Mouse (Mus musculus) intestine, embryonic 16.5 days (tissue): ENCODE measurements around the gene Dnajc13. TPM values are rescaled to one million over a fixed set of nuclear protein-coding genes. Genes with fewer than 3 reads are reported as not detected.

Experiments
- ATAC-seq: fragments of 200-750 bp; cut with Nextera tagmentation; 2 replicates; pipeline ENCODE4 v1.8.0; 2017; ENCODE audit warnings: moderate TSS enrichment, moderate library complexity
- H3K27ac ChIP-seq: fragments of 300-500 bp; sonication (generic); 2 replicates; pipeline ENCODE4 v1.5.1; 2014; ENCODE audit warnings: mild to moderate bottlenecking, low read length
- H3K27me3 ChIP-seq: fragments of 300-500 bp; sonication (generic); replicated peaks from 2 replicates; pipeline ENCODE4 v1.6.1; 2014; ENCODE audit warnings: low read length, control low read depth, mixed read lengths; ENCODE audit not compliant: control insufficient read depth, insufficient read depth
- H3K36me3 ChIP-seq: fragments of 300-500 bp; sonication (generic); 2 replicates; pipeline ENCODE4 v1.6.1; 2014; ENCODE audit warnings: low read length, control low read depth; ENCODE audit not compliant: control insufficient read depth, insufficient read depth
- H3K4me1 ChIP-seq: fragments of 300-500 bp; sonication (generic); 2 replicates; pipeline ENCODE4 v1.6.1; 2014; ENCODE audit warnings: low read length, control low read depth, mixed read lengths; ENCODE audit not compliant: control insufficient read depth, insufficient read depth
- H3K4me2 ChIP-seq: fragments of 300-500 bp; sonication (generic); 2 replicates; pipeline ENCODE4 v1.6.1; 2014; ENCODE audit warnings: low read depth, low read length, control low read depth
- H3K4me3 ChIP-seq: fragments of 300-500 bp; sonication (generic); 2 replicates; pipeline ENCODE4 v1.5.1; 2014; ENCODE audit warnings: mild to moderate bottlenecking, low read length
- H3K9ac ChIP-seq: fragments of 300-500 bp; sonication (generic); 2 replicates; pipeline ENCODE4 v1.6.1; 2014; ENCODE audit warnings: low read depth, low read length
- H3K9me3 ChIP-seq: fragments of 300-500 bp; sonication (generic); 2 replicates; pipeline ENCODE4 v1.6.1; 2016; ENCODE audit warnings: low read length, control low read depth; ENCODE audit not compliant: control insufficient read depth
- WGBS: fragments of 180-500 bp; shearing (Covaris S2); extraction: QIAGEN DNeasy Blood & Tissue Kit; methylation state at CpG from one replicate; pipeline ENCODE4 v1.1.7; 2014; 5-methylcytosine and 5-hydroxymethylcytosine counted together
- polyA plus RNA-seq: library from polyadenylated mRNA; unstranded; fragments of >200 nt; fragmentation: Nextera tagmentation; extraction: Ambion mirVana; gene quantifications from 2 replicates; pipeline ENCODE4 v1.2.1, GENCODE M21; 2015

Gene Dnajc13
- polyA plus RNA-seq, 1 experiment from 2014 or later: 21.5 TPM

DNA sequence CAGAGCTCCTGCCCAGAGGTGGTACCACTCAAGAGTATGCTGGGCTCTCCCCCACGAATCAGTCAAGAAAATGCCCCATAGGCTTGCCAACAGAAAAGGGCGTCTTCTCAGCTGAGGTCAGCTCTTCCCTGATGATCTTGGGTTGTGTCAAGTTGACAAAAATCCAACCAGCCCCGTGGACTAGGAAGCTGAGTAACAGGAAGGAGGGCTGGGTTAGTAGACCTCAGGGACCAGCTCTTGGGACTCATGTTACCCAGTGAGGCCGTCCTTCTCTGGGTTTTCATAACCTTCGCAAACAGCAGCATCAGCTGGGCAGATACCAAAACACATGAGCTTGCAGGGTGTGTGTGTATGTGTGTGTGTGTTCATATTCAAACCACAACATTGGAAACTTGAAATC, 19.0 kb upstream of the Dnajc13 start:
- WGBS: 79% methylated on average over 5 of the region's 5 CpGs
- H3K4me1 ChIP-seq: no peaks in the 10 kb centered on the region
- H3K9me3 ChIP-seq: no peaks in the 10 kb centered on the region
- H3K27me3 ChIP-seq: no peaks in the 10 kb centered on the region
- ATAC-seq: no peak
- no peak overlapping the region for H3K4me3 ChIP-seq
- no peak overlapping the region for H3K27ac ChIP-seq
- H3K36me3 ChIP-seq: no peaks in the 10 kb centered on the region
- H3K9ac ChIP-seq: no peak overlapping the region
- H3K4me2 ChIP-seq: no peak overlapping the region

DNA sequence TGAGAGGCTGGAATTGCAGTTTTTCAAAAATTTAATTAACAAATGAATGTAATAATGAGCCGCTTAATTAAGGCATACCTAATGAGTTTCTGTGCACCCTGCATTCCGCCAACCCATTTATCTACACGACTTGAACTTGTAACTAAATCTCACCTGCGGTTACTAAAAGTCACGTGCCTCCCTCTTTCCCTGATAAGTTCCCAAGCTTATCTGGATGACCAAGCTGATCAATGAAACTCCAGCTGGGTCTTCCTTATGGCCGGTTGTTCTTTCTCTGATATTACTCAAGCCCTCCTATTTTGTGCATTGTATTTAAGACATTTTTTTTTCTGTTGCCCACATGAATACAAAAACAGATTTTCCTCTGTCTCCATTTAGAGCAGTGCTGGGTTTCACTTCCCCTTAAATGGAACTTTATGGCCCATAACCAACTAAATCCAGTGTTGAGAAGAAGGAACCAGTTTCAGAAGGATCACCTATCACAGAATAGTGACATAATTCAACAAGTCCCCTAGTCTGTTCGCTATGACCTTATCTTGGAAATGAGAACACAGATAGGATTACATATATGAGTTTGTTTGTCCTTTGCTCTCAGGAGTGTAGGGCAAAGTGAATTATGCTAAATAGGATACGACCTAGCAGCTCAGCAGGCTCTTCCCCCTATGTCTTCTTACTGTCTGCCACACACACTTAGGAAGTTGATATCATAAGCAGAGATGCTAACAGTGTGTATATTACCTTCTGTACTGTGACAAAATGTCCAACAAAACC, 18.2 kb upstream of the Dnajc13 start:
- H3K27ac ChIP-seq: no peak overlapping the region
- H3K4me3 ChIP-seq: no peak overlapping the region
- H3K9me3 ChIP-seq: no peaks in the 10 kb centered on the region
- 61% methylated on average over 8 of the region's 8 CpGs for whole genome bisulfite sequencing
- no peaks in the 10 kb centered on the region for H3K36me3 ChIP-seq
- ATAC-seq: peak; percentile 67
- no peak overlapping the region for H3K9ac ChIP-seq
- H3K27me3 ChIP-seq: no peaks in the 10 kb centered on the region
- no peaks in the 10 kb centered on the region for H3K4me1 ChIP-seq
- no peak overlapping the region for H3K4me2 ChIP-seq

GRCm38 (mm10) chr9:104277528-104278162, 14.9 kb upstream of the Dnajc13 start:
- no peak overlapping the region for H3K27ac ChIP-seq
- H3K9ac ChIP-seq: no peak overlapping the region
- 21% methylated on average over 18 of the region's 18 CpGs for WGBS
- peak; percentile 27 for ATAC-seq
- H3K4me1 ChIP-seq: no peaks in the 10 kb centered on the region
- no peaks in the 10 kb centered on the region for H3K9me3 ChIP-seq
- 0 out of 2 replicates have a peak overlapping the region, but pooled peaks have one; percentile 6 for H3K4me2 ChIP-seq
- peak overlapping the region; percentile 12 for H3K4me3 ChIP-seq
- no peaks in the 10 kb centered on the region for H3K36me3 ChIP-seq
- no peaks in the 10 kb centered on the region for H3K27me3 ChIP-seq

GRCm38 (mm10) chr9:104275084-104275785, 12.5 kb upstream of the Dnajc13 start:
- 81% methylated on average over 17 of the region's 17 CpGs for WGBS
- H3K9me3 ChIP-seq: no peaks in the 10 kb centered on the region
- H3K4me2 ChIP-seq: no peak overlapping the region
- H3K4me1 ChIP-seq: no peaks in the 10 kb centered on the region
- H3K4me3 ChIP-seq: no peak overlapping the region
- no peak overlapping the region for H3K27ac ChIP-seq
- H3K36me3 ChIP-seq: no peaks in the 10 kb centered on the region
- H3K27me3 ChIP-seq: no peaks in the 10 kb centered on the region
- ATAC-seq: no peak
- H3K9ac ChIP-seq: no peak overlapping the region

DNA sequence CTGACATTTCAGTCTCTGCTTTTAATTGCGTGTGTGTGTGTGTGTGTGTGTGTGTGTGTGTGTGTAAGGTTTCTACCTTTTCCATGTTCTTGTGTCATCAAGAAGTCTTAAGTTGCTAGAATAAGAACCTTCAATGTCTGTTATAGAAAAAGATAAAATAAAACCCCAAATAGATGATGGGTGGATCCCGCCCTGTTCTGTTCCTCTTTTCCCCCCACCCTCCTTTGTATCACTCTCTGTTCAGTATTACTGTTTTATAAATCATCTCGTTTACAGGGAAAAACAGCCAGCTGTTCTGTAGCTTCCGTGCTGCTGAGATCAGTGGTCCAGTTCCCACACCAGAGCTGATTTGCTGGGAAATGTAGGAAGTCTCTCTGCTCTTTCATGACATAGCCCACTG, 9.3 kb upstream of the Dnajc13 start:
- H3K27me3 ChIP-seq: no peaks in the 10 kb centered on the region
- H3K4me2 ChIP-seq: no peak overlapping the region
- ATAC-seq: no peak
- H3K4me1 ChIP-seq: no peaks in the 10 kb centered on the region
- H3K9ac ChIP-seq: no peak overlapping the region
- H3K9me3 ChIP-seq: no peaks in the 10 kb centered on the region
- H3K4me3 ChIP-seq: no peak overlapping the region
- 70% methylated on average over 4 of the region's 4 CpGs for WGBS
- no peak overlapping the region for H3K27ac ChIP-seq
- H3K36me3 ChIP-seq: no peaks in the 10 kb centered on the region

DNA sequence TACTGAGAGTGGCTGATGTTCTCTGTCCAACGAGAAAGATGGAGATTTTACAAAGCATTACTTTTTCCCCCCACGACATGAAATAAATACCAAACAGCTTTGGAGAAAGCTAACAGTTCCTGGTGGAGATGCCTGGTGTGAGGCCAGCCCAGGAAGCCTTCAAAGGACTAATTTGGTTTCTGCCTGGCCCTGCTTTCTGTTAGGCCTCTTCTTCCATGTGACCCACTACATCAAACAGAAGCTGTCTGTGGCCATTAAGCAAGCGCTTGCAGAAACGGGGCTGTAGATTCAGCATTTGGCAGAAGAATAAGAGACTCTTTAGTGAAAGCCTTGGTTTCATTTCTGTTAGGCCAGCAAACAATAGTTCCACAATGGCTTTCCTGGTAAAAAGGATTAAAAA, 8.9 kb upstream of the Dnajc13 start:
- no peaks in the 10 kb centered on the region for H3K4me1 ChIP-seq
- no peak overlapping the region for H3K9ac ChIP-seq
- H3K27me3 ChIP-seq: no peaks in the 10 kb centered on the region
- H3K4me2 ChIP-seq: no peak overlapping the region
- H3K4me3 ChIP-seq: no peak overlapping the region
- ATAC-seq: no peak
- WGBS: 60% methylated on average over 4 of the region's 4 CpGs
- H3K36me3 ChIP-seq: no peaks in the 10 kb centered on the region
- H3K9me3 ChIP-seq: no peaks in the 10 kb centered on the region
- no peak overlapping the region for H3K27ac ChIP-seq

DNA sequence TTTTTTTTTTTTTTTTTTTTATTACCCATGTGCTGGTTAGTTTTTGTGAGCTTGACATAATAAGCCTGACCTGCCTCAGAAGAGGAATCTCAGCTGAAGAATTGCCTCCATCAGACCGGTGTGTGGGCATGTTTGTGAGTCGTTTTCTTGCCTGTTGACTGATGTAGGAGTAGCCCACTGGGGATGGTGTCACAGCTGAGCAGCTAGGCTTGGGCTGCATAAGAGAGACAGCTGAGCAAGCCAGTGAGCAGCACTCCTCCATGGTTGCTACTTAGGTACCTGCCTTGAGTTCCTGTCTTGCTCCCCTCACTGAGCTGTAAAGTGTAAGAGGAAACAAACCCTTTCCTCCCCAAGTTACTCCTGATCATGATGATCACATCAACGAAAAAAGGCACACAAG, 7.2 kb upstream of the Dnajc13 start:
- Histone ChIP-seq H3K27ac (0 out of 2 replicates have a peak overlapping the region, but pooled peaks have one; percentile 13), H3K4me2 (no peak overlapping the region), H3K4me3 (no peak overlapping the region), H3K36me3 (no peaks in the 10 kb centered on the region), H3K4me1 (no peaks in the 10 kb centered on the region), H3K9me3 (no peaks in the 10 kb centered on the region), H3K27me3 (no peaks in the 10 kb centered on the region), H3K9ac (no peak overlapping the region)
- 71% methylated on average over 3 of the region's 3 CpGs for WGBS
- no peak for ATAC-seq

GRCm38 (mm10) chr9:104269349-104269871, 6.7 kb upstream of the Dnajc13 start:
- Histone ChIP-seq H3K27ac (peak overlapping the region; percentile 58; the same call in 1 of the 2 replicates), H3K4me2 (peak overlapping the region; percentile 40; the same call in 1 of the 2 replicates), H3K4me3 (no peak overlapping the region), H3K9me3 (no peaks in the 10 kb centered on the region), H3K36me3 (no peaks in the 10 kb centered on the region), H3K4me1 (no peaks in the 10 kb centered on the region), H3K27me3 (no peaks in the 10 kb centered on the region), H3K9ac (0 out of 2 replicates have a peak overlapping the region, but pooled peaks have one; percentile 5)
- peak; percentile 91 for ATAC-seq
- 26% methylated on average over 10 of the region's 10 CpGs for WGBS

DNA sequence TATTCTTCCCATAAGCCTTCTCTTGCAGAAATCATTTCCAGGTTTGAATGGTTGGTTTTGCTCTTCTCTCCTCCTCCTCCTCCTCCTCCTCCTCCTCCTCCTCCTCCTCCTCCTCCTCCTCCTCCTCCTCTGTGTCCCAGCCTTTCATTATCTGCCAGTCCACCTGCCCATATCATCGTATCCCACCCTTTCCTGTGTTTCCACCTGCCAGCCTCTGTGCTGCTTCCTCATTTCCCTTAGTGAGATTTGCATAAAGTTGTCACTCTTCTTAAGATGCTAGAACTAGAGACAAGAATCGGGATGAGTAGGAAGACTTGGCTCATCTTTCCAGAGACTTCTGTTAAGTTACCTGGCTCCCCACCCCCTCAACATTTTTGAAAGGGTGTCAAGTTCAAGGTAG, 1.8 kb upstream of the Dnajc13 start:
- Histone ChIP-seq H3K9ac (no peak overlapping the region), H3K4me1 (peaks cover 15% of the 10 kb centered on the region), H3K27ac (no peak overlapping the region), H3K4me3 (no peak overlapping the region), H3K9me3 (no peaks in the 10 kb centered on the region), H3K27me3 (no peaks in the 10 kb centered on the region), H3K36me3 (no peaks in the 10 kb centered on the region), H3K4me2 (no peak overlapping the region)
- 73% methylated on average over 2 of the region's 2 CpGs for WGBS
- ATAC-seq: no peak
